Mouse (Mus musculus) embryonic fibroblast, embryonic 13.5 days (primary cell): ENCODE measurements around the gene Scarb1.

ENCODE experiments used
- CTCF ChIP-seq: IDR thresholded peaks from 2 replicates; pipeline ENCODE4 v1.5.1; 2011; ENCODE audit warnings: mild to moderate bottlenecking, control low read depth, low read length, moderate library complexity, borderline replicate concordance; ENCODE audit not compliant: insufficient read depth
- POLR2A ChIP-seq: IDR thresholded peaks from 2 replicates; pipeline ENCODE4 v1.6.1; 2011; ENCODE audit warnings: low read depth, mild to moderate bottlenecking, control low read depth, low read length, moderate library complexity

DNA sequence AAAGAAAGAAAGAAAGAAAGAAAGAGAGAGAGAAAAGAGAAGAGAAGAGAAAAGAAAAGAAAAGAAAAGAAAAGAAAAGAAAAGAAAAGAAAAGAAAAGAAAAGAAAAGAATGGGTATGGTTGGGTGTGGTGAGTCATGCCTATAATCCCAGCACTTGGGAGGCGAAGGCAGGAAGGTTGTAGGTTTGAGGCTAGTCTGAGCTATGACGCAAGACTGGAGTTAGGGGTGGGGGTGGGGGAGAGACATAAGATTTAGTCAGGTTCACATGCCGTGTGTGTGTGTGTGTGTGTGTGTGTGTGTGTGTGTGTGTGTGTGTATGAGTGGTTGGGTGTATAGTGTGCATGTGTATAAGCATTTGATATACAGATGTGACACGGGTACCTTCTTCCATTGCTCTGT is 94.2 kb downstream of the Scarb1 start:
- TF ChIP-seq POLR2A, result no peak
- TF ChIP-seq CTCF, result no peak
